Comparison of ENCODE assay signal across 22 mouse cellular contexts in the genomic region with DNA sequence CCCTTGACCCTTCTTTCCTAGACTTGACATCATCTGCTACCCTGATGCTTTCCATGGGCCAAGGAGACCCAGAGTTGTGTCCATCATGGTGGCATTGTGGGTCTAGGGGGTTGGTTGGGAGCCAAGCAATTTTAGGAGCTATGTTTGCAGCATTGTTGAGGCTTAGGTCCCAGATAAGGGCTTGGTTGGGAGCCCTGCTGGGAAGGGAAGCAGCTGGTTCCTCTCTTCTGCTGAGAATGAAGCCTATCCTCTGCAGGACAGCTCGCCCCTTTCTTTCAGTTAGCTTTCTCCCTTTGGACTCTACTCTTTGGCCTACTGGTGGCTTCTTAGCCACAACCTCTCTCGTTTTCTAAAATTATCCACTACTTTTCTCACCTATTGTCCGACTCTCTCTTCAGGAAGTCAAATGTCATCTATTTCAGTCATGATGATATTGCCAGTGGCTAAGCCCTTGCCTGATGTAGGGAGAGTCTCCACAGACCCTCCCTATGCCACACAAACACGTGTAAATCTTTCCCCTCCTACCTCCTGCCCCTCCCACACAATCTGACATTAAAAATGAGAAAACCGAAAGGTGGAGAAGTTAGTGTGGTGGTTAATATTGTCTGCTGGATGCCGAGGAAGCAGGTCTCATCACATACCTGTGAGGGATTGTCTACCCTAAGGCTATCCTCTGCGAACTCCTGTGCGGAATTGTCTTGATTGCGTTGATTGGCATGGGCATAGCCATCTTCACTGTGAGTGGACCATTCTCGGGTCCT.
"Had no signal": no experiment of that assay in that cellular context is flagged by ENCODE, and none has a peak within 500 bp of the region (broad histone marks: within the 10 kb centered on the region; RNA-seq: fewer than 3 reads in every experiment).

No protein-coding gene starts in this region.

- DNase-seq: kidney, postnatal 10 days; kidney, postnatal 4 days; liver; lung, adult 18-20 months; lung, postnatal 10 days; lung, postnatal 36 days; right cerebral cortex, adult 18-20 months; right cerebral cortex, postnatal 14 days; right cerebral cortex, postnatal 4 days; thymus, adult 2 months; thymus, postnatal 14 days; thymus, postnatal 4 days had no signal

- H3K4me2 ChIP-seq: kidney, embryonic 15.5 days; limb, embryonic 13.5 days; liver, embryonic 12.5 days; liver, embryonic 15.5 days; lung, embryonic 15.5 days; midbrain, embryonic 13.5 days; neural tube, embryonic 12.5 days; neural tube, embryonic 15.5 days had no signal

- H3K27me3 ChIP-seq: kidney, embryonic 15.5 days; limb, embryonic 13.5 days; liver, embryonic 12.5 days; liver, embryonic 15.5 days; lung, embryonic 15.5 days; midbrain, embryonic 13.5 days; neural tube, embryonic 12.5 days; neural tube, embryonic 15.5 days had no signal

- H3K36me3 ChIP-seq: kidney, embryonic 15.5 days; limb, embryonic 10.5 days; limb, embryonic 13.5 days; liver, embryonic 12.5 days; liver, embryonic 15.5 days; lung, embryonic 15.5 days; midbrain, embryonic 13.5 days; neural tube, embryonic 12.5 days; neural tube, embryonic 15.5 days had no signal

- H3K9me3 ChIP-seq: kidney, embryonic 15.5 days; limb, embryonic 10.5 days; limb, embryonic 13.5 days; liver, embryonic 12.5 days; liver, embryonic 15.5 days; lung, embryonic 15.5 days; midbrain, embryonic 13.5 days; neural tube, embryonic 12.5 days; neural tube, embryonic 15.5 days had no signal

- ATAC-seq: liver, embryonic 12.5 days; midbrain, embryonic 13.5 days had no signal

- H3K4me1 ChIP-seq: kidney, embryonic 15.5 days; limb, embryonic 10.5 days; liver, embryonic 12.5 days; liver, embryonic 15.5 days; midbrain, embryonic 13.5 days; neural tube, embryonic 12.5 days; neural tube, embryonic 15.5 days had no signal

- H3K9ac ChIP-seq: kidney, embryonic 15.5 days; limb, embryonic 13.5 days; liver, embryonic 12.5 days; liver, embryonic 15.5 days; lung, embryonic 15.5 days; midbrain, embryonic 13.5 days; neural tube, embryonic 12.5 days; neural tube, embryonic 15.5 days had no signal

- H3K27ac ChIP-seq: kidney, embryonic 15.5 days; limb, embryonic 10.5 days; limb, embryonic 13.5 days; liver, embryonic 12.5 days; liver, embryonic 15.5 days; lung, embryonic 15.5 days; midbrain, embryonic 13.5 days; neural tube, embryonic 12.5 days; neural tube, embryonic 15.5 days; stomach, postnatal 0 days had no signal

- H3K4me3 ChIP-seq: kidney, embryonic 15.5 days; limb, embryonic 10.5 days; limb, embryonic 13.5 days; liver, embryonic 12.5 days; liver, embryonic 15.5 days; lung, embryonic 15.5 days; midbrain, embryonic 13.5 days; neural tube, embryonic 12.5 days; neural tube, embryonic 15.5 days had no signal
